Mouse (Mus musculus) layer of hippocampus, adult 6 months (tissue): Measurements from ENCODE around the gene Cacng3. TPM values are rescaled to one million over a fixed set of nuclear protein-coding genes. Genes with fewer than 3 reads are reported as not detected.

Source experiments
- long read RNA-seq, 2 experiments: library from polyadenylated mRNA; unstranded; transcript quantifications; one replicate each; pipeline ENCODE4 v2.0.0; 2019 to 2020
- polyA plus RNA-seq: library from polyadenylated mRNA; unstranded; fragments of <200 nt; fragmentation: Nextera tagmentation; gene quantifications from 2 replicates; pipeline ENCODE4 v1.2.3, GENCODE M21; 2021

Cacng3 gene
- 49.8 and 64.7 TPM in 2 replicates for polyA plus RNA-seq
- long read RNA-seq, experiment 1, transcript Cacng3-201 (4 exons, 2,777 nt) = major isoform, 28 of 36 reads
- long read RNA-seq, experiment 1, partial matches to known transcripts = 7 of 36 reads
- long read RNA-seq, experiment 1, other reads (novel, unspliced or antisense) = 1 of 36 reads
- long read RNA-seq, experiment 2, transcript Cacng3-201 (4 exons, 2,777 nt) = major isoform, 304 of 318 reads
- long read RNA-seq, experiment 2, partial matches to known transcripts = 0 of 318 reads
- long read RNA-seq, experiment 2, other reads (novel, unspliced or antisense) = 14 of 318 reads

DNA sequence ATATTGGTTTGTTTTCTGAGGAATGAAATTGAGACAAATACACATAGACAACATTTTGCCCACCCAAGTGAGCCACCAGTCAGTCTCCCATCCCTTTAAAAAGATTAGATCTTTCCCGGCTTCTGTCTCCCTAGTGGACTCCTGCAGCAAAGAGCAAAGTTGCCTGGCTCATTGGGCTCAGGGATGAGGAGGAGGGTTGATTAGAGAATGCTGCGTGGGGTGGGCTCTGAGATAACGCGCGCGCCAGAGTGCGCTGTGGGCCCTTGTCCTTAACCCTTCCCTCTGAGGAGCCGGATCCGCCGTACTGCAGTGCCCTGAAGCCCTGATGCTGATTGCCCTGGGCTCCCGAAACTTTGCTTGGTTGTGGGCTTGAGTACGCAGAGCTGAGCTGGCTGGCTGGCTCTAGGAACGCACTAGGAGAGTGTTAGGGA lies at the start of gene Cacng3:
TSS of gene Cacng3 (plus strand) at position 51 of the 431 bp plus-strand sequence.

